Mouse (Mus musculus) CD4-positive, CD25-positive, alpha-beta regulatory T cell, adult 4 months (primary cell): ENCODE results near the gene Fam13c. TPM values are rescaled to one million over a fixed set of nuclear protein-coding genes. Genes with fewer than 3 reads are reported as not detected.
"Not testable (repeated sequence)": the region's sequence is repeated elsewhere in the genome, so short reads cannot be mapped to it uniquely, and the experiment has no call there.

ENCODE experiments used
- ATAC-seq: one replicate; pipeline ENCODE4 v1.8.0; 2017
- polyA plus RNA-seq, 2 experiments: library from polyadenylated mRNA; unstranded; fragments of 100-300 nt; shearing (Covaris generic); gene quantifications; one replicate each; pipeline ENCODE4 v1.2.1; 2017

Fam13c gene
- polyA plus RNA-seq, result not detected

DNA sequence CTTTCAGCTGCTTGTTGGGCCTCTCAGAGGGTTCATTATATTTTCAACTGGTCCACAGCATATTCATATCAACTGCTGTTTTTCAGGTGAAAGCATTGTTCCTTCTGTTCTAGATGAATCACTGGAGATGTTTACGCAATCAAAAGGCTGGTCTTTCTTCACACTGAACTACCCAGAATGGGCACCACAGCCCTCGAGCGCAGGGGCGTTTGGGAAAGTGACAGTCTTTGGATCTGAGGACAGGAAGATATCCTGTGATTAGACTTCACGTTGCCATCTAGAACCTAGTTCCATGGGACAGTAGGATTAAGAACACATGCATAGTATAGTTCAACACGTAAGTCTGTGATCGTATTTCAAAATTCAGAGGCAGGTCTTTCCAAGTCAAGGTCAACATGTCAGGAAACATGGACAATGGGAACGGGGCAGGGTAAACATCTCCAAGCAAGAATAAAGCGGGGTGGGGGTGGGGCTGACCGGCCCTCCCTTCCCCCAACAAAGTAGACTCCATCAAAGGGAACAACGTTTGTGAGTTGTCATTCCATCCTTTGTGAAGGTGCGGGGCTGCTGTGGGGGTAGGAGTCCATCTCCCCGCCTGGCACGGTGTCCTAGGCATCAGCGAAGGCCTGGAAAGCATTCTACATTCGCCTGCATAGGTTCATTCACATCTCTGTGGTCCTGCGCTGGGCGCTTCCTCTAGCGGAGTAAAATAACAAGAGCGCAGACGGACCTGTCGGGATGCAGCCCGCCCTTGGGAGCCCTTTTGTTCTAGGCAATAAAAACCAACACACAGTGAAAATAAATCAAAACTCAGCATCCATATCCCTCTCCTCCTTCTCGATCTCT, at the start of gene Fam13c:
TSS of gene Fam13c (plus strand) at position 806 of the 846 bp plus-strand sequence.
- ATAC-seq, result no peak

DNA sequence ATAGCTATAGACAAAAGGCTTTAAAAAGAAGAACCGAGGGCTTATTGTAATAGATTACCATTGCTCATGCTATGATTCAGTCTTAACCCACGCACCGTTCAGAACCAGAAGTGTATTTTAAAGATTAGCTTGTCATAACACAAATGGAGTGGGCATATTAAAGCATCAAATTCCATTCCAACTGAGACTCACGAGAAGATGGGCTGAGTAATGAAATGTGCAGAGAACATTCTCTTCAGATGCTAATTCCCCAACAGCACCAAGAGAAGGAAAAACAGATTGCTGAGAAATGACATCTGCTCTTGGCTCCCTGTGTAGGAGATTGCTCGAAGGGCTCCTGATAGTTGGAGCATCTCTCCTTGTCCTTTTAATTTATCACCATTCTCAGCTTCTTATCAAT, 44.4 kb upstream of the Fam13c start:
- no peak for ATAC-seq

DNA sequence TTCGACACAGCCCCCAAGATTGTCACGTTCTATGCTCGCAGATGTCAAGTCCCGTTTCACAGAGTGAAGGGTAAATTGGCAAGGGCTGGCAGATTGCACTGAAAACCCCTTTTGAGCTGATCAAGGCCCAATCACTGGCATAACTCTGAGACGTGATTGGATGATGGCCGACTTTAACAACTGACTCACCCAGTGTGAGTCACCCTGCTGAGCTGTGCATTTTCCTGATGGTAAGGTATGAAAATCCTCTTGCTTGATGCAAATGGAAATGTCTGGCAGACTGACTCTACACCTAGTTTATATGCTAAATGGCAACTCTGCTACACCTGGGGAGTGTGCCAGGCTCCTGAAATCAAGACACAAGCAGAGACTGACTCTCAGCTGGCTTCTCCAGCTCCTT, 42.1 kb upstream of the Fam13c start:
- ATAC-seq, result no peak

DNA sequence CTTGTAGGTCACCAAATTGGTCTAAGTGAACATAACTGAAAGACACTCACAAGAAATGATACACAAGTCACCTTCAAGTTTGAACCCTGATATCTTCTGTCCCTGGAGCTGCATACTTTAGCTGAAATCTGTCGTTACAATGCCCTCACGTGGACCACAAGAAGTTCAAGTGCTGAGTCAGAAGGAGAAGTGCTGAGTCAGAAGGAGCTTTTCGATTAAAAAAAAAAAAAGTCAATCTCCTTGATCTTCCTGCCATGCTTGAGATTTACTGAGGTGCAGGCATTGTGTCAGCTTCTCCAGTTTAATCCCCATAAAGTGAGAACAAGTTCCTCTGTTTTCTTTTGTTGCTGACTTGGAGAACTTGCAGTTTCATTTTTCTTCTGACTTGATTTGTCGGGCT, 38.3 kb upstream of the Fam13c start:
- no peak for ATAC-seq

DNA sequence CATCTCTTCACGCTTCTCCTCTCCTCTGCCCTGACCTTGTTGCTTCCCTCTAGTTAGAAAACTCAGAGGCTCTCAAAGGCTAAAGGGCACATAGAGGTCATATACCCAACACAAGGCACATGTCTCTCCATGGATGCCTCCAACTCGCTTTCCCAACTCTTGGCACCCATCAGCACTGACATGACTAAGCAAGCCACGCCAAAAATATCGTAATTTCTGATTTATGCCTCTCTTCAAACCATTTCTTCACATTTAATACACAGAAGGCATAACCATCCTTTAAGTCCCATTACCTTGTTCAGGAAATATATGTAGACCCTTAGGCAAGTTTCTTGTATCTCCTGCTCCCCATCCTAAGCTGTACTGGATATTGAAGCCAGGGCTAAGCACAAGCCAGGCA, 37.6 kb upstream of the Fam13c start:
- ATAC-seq, result no peak

DNA sequence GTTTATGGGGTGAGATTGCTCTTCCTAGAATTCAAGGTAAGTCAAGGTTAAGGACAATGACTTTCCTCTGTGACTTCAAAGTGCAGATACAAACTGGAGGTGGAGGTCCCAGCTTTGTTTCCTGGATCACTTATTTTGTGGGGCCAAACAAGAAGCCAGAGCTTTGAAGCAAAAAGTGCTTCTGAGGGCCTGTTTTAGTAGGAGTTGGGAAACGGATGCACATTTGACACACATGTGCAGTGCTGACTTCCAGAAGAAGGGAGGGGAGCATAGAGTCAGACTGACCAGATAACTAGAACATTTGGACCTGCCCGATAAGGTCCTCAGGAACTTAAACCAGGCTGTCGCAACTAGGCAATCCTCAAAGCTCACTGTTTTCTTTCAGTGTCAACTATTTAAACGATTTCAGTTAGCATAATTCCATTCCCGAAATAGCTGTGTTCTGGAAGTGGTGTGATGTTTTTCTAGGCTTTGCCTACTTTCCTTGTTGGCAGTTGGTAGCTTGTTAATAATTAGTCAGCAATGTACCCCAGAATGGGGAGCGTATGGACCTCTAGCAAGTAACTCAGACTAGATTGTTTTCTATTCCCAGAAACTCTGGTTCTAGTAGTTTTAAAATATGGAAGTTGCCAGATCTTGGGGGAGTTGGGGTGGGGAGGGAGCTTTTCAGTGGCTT, 22.3 kb upstream of the Fam13c start:
- ATAC-seq, result no peak

DNA sequence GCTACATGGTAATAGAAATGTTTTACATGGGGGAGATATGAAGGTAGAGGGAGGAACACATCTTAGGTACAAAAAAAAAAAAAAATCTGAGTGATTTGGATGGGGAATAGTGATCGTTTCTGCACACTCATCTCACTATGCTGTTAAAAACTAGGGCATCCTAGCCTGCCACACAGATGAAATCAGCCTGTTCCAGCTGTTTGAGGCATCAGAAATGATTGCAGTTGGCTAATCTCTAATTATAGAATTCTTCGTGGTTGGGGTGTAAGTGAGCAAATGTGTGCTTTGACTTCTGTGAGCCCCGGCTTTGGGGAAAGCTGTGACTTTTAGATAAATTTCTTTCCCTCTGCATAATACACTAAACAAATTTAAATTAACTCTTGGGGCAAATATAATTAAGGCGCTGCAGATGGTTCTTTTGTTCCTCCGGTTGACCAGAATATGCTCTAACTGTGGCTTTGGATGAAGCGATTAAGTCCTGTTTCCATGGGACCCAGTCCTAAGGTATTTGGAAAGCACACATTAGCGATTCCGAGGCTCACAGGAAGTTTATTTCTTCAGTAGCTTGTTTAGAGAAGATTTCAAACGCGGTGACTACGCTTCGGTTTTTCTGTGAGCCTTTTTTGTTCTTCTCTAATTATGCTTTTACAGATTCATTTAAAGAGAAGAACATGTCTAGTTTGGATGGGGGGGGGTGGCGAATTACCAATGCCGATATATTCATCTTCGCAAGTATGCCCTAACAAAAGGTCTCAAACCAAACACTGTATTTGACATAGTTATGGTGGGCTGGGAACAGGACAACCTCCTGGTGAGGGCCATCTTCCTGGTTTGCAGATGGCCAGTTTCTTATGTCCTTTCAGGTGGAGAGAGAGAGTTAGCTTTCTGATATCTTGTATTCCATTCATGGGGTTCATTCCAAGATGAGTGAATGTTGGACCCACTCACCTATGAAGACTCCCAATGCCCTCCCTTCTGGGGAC, 20.7 kb upstream of the Fam13c start:
- ATAC-seq, result no peak

DNA sequence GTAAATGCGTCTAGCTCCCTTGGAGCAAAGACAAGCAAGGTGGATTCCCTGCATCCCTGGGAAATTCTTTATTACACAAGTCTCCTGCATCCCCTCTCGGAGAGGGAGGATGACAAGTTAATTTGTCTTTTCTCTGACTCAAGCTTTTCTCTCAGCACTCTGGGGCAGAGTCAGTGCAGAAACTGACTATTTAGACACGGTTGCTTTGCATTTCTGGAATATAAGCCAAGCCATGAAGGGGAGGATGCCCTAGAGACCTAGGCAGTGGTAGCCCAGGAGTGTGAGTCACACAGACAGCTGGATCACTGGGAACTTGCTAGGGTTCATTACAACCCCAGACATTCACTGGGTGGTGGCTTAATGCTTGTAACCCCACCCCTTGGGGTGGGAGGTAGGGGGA, 13.9 kb upstream of the Fam13c start:
- ATAC-seq, result no peak

DNA sequence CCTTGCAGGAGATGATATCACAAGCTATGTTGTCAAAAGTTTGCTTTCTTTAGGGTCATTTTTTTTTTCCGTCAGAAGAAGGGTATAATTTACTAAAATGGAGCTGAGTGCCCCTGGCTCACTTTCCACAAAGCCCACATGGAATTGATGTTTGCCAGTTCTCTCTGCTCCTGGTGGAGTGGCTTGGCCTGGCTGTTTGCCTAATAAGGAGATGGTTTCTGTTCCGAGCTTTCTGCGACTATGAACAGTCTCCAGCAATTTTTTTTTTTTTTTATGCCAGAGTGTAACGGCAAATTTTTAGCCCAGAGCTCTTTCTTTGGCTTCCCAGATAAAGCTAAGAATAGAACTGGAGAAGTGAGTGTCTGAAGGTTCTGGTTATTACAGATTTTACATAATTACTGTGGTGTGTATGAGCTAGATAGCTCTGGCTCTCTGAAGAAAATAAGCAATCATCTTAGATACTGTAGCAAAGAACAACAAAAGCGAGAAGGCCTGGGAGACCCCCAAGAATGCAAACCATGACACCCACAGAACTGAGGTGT, 12.1 kb upstream of the Fam13c start:
- ATAC-seq, result no peak

DNA sequence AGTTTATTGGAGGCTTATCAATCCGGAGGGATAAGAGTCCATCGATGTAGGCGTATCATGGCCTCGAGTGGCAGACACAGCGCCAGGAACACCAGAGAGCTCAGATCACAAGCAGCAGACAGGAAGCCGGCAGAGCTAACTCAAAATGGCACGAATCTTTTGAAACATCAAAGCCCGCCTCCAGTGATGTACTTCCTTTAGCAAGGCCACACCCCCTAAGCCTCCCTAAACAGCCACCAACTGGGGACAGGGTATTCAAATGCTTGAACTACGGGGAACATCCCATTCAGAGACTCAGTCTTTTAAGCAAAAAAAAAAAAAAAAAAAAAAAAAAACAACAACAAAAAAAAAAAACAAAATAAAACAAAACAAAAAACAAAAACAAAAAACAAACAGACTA, 10.9 kb upstream of the Fam13c start:
- no peak for ATAC-seq

DNA sequence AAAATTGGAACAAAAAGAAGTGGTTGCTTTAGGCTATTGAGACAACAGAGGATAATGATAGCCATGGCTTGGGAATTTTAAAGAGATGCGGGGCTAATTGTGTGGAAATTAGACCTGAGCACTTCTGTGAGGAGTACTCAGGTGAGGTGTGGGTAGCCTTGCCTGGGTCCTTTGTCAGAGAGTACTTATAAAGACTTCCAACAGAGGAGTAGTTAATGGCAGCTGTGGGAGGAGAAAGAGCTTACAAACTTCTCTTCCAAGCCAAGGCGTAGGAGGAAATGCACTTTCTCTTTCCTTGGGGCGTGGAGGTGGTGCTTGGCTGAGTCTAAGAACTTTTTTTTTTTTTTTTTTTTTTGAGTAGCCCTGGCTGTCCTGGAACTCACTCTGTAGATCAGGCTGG, 6.9 kb upstream of the Fam13c start:
- ATAC-seq, result no peak

DNA sequence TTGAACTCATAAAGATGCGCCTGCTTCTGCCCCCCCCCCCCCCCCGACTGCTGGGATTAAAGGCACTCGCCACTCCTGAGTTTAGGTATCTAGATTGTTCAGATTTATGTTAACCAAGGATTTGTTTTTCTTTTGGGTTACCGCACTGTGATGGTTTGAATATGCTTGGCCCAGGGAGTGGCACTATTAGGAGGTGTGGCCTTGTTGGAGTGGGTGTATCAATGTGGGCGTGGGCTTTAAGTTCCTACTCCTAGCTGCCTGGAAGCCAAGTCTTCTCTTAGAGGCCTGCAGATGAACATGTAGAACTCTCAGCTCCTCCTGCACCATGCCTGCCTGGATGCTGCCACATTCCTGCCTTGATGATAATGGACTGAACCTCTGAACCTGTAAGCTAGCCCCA, 6.5 kb upstream of the Fam13c start:
- not testable (repeated sequence) for ATAC-seq

DNA sequence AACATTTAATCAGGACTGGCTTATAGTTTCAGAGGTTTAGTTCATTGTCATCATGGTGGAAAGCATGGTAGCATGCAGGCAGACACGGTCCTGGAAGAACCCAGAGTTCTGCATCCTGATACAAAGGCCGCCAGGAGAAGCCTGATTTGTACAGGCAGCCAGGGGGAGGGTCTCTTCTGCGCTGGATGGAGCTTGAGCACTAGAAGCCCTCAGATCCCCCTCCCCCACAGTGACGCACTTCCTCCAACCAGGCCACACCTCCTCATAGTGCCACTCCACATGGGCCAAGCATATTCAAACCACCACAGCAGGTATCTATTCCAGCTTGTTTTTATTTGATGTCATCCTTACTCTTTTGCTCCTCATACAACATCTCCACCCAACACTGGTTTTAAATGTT, 3.6 kb upstream of the Fam13c start:
- ATAC-seq, result no peak

DNA sequence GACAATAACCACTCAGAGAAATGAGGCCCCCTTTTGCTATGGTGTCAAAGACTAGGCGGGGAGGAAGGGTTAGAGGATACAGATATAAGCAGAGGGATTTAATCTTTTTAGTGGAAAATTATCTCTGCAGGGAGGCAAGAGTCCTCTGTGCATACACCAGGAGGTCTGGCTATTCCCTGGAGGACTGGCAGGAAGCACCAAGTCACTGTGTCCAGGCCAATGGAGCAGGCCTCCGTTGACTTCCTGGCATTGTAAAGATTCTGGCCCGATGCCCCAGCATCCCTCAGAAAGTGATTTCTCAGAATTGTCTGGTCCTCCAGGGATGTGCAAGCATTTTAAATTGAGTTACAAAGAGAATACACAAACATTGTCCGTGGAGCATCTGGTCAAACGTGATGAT, 3.0 kb upstream of the Fam13c start:
- ATAC-seq, result no peak

DNA sequence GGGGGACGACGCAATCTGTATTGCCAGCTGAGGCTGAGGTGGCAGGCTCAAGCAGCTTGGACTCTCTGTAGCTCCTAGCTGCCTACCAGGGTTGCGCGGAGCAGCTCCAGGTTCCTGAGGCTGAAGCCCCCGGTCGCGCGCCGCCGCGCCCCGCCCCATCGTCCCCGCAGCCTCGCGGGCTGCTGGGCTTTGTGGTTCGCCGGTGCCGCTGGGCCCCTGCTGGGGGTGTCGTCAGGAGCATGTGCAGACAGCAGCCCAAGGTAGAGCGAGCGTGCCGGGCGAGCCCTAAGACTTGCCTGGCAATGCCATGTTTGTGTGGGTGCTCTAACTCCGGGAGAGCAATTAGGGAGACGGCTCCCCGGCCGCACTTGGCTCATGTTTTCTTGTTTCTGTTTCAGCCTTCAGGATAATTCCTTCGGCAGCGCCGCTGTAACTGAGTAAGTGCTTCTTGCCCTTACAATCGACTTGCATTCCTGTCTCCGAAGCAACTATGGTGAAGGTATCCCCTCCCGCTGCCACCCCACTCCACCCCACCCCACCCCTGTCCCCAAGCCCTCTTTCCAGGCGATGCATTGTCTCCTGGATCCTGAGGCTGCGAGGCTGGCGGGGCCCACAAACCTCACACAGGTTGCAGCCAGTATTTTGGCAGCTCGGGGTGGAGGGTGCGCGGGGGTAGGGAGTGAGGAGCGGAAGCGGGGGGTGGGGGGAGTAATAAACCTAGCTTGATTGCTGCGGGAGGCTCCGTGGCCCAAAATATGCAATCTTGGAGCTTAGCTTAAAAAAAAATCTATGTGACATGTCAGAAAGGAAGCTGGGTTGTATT, 569 bp downstream of the Fam13c start:
- ATAC-seq, result no peak

DNA sequence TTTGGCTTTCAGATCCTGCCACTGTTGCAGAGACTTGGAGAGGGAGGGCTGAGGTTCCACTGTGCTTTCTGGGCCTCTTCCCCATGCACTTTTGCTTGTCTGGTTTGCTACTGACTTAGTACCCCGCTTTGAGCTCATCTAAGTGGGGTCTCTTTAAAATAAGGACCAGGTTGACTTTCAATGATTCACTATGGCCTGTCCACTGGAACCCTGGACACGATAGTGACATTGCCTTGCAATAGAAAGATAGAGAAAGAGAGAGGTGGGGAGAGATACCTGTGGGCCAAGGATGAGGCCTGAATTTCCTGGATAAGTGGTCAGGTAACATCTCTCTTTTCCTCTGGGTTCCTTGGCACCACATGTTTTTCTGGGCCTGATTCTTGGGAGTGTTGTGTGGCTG, 1.9 kb downstream of the Fam13c start:
- ATAC-seq, result no peak

DNA sequence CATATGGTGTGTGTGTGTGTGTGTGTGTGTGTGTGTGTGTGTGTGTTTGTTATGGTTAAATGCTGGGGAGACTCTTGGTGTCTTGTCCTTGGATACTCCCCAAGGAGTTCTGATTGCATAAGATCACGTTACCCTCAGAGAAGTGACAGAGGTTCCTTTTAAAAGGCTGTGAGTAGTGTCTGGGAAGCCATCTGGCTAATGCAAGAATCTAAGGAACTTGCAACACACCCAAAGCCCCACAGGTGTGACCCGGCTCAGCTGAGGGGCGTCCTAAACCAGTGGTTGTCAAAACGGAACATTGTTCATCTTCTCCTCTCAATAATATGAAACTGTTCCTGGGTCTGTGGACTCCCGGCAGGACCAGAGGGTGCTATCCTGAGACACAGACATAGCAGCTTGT, 2.3 kb downstream of the Fam13c start:
- no peak for ATAC-seq

DNA sequence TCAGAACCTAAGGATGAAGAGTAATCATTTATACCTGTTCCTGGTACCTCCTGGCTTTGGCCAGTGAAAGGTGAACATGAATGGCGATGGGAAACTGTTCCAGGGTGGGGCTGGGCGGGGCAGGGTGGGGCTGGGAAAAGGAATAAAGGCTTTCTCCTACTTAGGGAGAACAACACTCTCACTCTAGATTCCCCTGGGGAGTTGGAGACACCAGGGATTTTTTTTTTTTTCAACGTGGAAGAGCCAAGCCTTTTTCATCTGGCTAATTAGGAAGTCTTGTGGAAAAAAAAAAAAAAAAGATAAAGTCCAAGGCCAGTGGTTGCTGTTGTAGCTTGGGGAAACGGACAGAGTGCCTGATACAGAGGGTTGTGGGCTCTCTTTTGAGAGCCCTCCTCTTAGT, 7.5 kb downstream of the Fam13c start:
- no peak for ATAC-seq

DNA sequence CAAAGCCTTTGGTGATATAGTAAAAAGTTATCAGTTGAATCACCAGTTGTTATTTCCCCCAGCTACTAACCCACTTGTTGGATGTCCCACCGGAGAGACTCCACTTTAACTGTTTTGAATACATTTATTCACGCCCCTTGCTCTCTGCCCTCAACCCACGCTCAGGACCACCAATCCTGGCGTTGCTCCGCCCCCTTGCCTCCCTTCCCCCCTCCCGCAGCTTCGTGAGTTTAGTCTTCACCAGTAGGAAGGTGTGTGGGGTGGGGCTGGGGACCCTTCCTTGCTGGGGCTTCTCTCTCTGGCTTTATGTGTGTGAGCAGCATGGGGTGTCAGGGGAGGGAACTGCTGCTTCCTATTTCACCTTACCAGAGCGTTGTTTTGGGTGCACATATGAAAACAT, 8.9 kb downstream of the Fam13c start:
- ATAC-seq, result no peak

DNA sequence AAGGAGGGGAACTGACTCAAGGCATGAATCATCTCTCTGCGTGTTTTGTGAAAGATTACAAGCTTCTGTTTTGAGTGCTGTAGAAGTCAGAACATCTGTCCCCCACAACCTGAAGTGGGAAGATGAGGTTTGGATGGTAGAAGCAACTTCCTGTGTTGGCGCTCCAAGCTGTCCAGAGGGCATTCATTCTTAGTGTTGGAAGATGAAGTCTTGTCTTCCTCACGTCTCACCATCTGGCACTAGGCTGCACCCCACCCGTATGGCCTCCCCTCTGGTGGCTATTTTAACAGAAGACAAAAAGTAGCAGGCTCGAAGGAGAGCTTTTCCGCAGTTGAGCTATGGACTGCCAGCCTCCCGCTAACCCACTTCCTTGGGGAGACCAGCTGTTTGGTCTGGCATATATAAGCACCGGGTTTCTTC, 15.6 kb downstream of the Fam13c start:
- no peak for ATAC-seq

DNA sequence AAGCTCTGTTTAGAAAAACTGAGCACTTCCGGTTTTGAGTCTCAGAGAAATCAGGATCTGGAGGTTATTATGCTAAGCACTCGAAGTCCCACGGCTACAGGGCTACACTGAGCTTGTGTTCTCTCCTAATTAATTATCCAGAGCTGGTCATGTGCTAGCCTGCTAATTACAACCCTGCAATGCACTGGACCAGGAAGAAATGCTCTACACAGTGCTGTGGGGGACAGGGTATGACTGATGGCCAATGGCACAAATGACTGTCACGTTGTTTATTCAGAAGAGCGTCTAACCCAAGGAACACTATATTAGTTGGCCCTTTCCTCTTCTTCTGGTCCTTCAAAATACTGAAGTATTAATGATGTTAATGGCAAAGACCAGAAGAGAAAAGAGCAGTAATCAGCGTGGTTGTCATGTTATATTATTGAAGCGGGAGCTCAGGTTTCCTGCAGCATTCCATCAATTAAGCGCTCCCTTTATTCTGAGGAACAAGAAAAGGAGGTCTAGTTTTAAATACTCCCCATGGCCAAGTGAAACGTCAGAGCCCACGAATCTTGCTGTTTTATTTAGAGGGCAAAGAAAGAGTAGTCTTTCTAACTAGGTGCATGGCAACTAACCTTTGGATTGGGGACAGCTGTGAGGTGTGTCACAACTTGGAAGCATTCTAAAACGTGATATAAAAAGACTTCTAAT, 18.4 kb downstream of the Fam13c start:
- ATAC-seq, result no peak
